In genomic region chr2:52351029-52351428, GRCm38 (mm10) we compare ENCODE assay signal across 31 mouse cellular contexts.
"Had no signal": no experiment of that assay in that cellular context is flagged by ENCODE, and none has a peak within 500 bp of the region (broad histone marks: within the 10 kb centered on the region; RNA-seq: fewer than 3 reads in every experiment).

No protein-coding gene starts in this region.

- H3K9me3 ChIP-seq: limb, embryonic 10.5 days; limb, embryonic 15.5 days; liver, embryonic 12.5 days; liver, embryonic 13.5 days; liver, embryonic 15.5 days; lung, embryonic 15.5 days; midbrain, embryonic 15.5 days had no signal

- H3K4me1 ChIP-seq: limb, embryonic 10.5 days; limb, embryonic 12.5 days; limb, embryonic 13.5 days; limb, embryonic 15.5 days; liver, embryonic 12.5 days; liver, embryonic 13.5 days; liver, embryonic 15.5 days; lung, embryonic 15.5 days; midbrain, embryonic 10.5 days; midbrain, embryonic 12.5 days; midbrain, embryonic 13.5 days; midbrain, embryonic 15.5 days; neural tube, embryonic 12.5 days; neural tube, embryonic 13.5 days had no signal

- DNase-seq: left cerebral cortex, postnatal 4 days; liver; liver, embryonic 13.5 days; lung, adult 18-20 months; lung, adult 2 months; lung, embryonic 14.5 days; lung, postnatal 10 days; lung, postnatal 14 days; lung, postnatal 36 days; lung, postnatal 4 days; midbrain, embryonic 14.5 days had no signal

- ATAC-seq: liver, embryonic 12.5 days; lung, postnatal 0 days; midbrain, embryonic 13.5 days; midbrain, embryonic 15.5 days; midbrain, embryonic 16.5 days had no signal

- H3K4me3 ChIP-seq: limb, embryonic 10.5 days; limb, embryonic 12.5 days; limb, embryonic 13.5 days; limb, embryonic 15.5 days; liver, embryonic 12.5 days; liver, embryonic 13.5 days; liver, embryonic 15.5 days; lung, embryonic 15.5 days; megakaryocyte, embryonic 14.5 days; midbrain, embryonic 10.5 days; midbrain, embryonic 12.5 days; midbrain, embryonic 13.5 days; midbrain, embryonic 15.5 days; neural tube, embryonic 12.5 days; neural tube, embryonic 13.5 days had no signal

- H3K27me3 ChIP-seq: limb, embryonic 12.5 days; limb, embryonic 13.5 days; limb, embryonic 15.5 days; liver, embryonic 12.5 days; liver, embryonic 13.5 days; liver, embryonic 15.5 days; lung, embryonic 15.5 days; midbrain, embryonic 12.5 days; midbrain, embryonic 13.5 days; midbrain, embryonic 15.5 days; neural tube, embryonic 12.5 days; neural tube, embryonic 13.5 days had no signal

- H3K36me3 ChIP-seq: limb, embryonic 10.5 days; limb, embryonic 12.5 days; limb, embryonic 13.5 days; limb, embryonic 15.5 days; liver, embryonic 12.5 days; liver, embryonic 13.5 days; liver, embryonic 15.5 days; lung, embryonic 15.5 days; midbrain, embryonic 10.5 days; midbrain, embryonic 12.5 days; midbrain, embryonic 13.5 days; midbrain, embryonic 15.5 days; neural tube, embryonic 12.5 days; neural tube, embryonic 13.5 days had no signal

- H3K27ac ChIP-seq: limb, embryonic 10.5 days; limb, embryonic 12.5 days; limb, embryonic 13.5 days; limb, embryonic 15.5 days; liver, embryonic 12.5 days; liver, embryonic 13.5 days; liver, embryonic 14.5 days; liver, embryonic 15.5 days; lung, embryonic 15.5 days; macrophage; midbrain, embryonic 10.5 days; midbrain, embryonic 12.5 days; midbrain, embryonic 13.5 days; midbrain, embryonic 15.5 days; neural tube, embryonic 12.5 days; neural tube, embryonic 13.5 days had no signal

- H3K4me2 ChIP-seq: limb, embryonic 12.5 days; limb, embryonic 13.5 days; limb, embryonic 15.5 days; liver, embryonic 11.5 days; liver, embryonic 12.5 days; liver, embryonic 13.5 days; liver, embryonic 15.5 days; lung, embryonic 14.5 days; lung, embryonic 15.5 days; midbrain, embryonic 11.5 days; midbrain, embryonic 12.5 days; midbrain, embryonic 13.5 days; midbrain, embryonic 15.5 days; neural tube, embryonic 12.5 days; neural tube, embryonic 13.5 days had no signal

- H3K9ac ChIP-seq: limb, embryonic 12.5 days; limb, embryonic 13.5 days; limb, embryonic 15.5 days; liver, embryonic 12.5 days; liver, embryonic 13.5 days; liver, embryonic 14.5 days; liver, embryonic 15.5 days; lung, embryonic 14.5 days; lung, embryonic 15.5 days; midbrain, embryonic 12.5 days; midbrain, embryonic 13.5 days; midbrain, embryonic 15.5 days; neural tube, embryonic 12.5 days; neural tube, embryonic 13.5 days had no signal
